Mouse (Mus musculus) T-cell, adult 2 months (primary cell): ENCODE data around the gene Pde4a.

ENCODE experiments used
- DNase-seq: peaks from one replicate; pipeline ENCODE4 v3.0.0; 2022; ENCODE audit warnings: low spot score

Pde4a gene

DNA sequence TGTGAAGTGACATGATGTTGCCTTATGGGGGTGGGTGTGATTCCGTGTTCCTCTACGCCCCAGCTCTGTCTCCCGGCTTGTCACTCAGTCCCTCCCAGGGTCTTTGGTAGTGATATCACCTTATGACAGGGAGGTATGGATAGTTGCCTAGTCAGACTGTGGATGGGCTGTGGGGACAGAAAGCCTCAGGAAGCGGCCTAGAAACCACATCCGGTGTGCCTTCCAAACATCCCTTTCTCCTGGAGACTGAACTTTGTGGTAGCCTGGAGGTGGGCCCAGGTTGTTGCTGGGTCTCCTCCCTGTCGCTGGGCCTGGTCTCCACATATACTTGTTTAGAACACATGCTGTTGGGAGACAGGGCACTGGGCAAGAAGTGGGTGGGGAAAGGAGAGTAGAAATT, 17.9 kb downstream of the Pde4a start:
- no peak for DNase-seq

DNA sequence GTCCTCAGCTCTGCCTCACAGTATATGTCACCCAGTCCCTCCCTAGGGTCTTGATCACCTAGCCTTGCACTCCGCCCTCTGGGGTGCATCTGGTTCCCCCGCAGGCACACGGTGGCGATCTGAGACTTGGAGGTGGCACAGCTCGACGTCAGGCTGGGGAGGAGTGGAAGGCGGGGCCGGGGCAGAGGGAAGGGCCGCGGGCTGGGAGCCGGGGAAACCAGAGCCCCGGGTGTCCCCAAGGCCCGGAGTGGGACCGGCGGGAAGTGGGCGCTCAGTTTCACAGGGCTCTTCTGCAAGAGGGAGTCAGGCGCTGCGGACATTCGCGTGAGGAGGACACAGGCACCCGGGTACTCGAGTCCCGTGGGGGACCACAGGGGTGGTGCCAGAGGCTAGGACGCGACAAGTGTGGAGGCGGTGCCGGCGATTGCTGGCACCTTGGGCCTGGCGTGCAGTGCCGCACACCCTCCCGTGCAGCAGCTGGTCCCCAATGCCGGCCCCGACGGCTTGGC, 18.4 kb downstream of the Pde4a start:
- peak; percentile 59 for DNase-seq

DNA sequence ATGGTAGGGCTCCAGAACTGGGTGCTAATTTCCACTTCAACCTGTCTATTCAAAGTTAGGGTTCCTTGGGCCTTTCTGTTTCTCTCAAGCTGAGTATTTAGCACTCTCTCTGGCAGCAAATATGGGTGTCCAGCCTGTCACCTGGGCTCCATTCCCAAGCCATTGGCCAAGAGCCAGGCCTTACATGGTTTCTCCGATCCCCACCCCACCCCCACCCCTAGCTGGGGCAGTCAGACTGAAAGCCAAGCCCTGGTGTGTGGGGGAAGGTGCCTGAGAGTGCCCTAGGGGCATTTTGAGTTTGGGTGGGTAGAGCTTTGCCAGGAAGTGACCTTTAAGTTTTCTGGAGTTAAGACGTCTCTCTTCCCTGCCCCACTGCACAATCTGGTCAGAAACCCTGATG, 19.2 kb downstream of the Pde4a start:
- DNase-seq: no peak

DNA sequence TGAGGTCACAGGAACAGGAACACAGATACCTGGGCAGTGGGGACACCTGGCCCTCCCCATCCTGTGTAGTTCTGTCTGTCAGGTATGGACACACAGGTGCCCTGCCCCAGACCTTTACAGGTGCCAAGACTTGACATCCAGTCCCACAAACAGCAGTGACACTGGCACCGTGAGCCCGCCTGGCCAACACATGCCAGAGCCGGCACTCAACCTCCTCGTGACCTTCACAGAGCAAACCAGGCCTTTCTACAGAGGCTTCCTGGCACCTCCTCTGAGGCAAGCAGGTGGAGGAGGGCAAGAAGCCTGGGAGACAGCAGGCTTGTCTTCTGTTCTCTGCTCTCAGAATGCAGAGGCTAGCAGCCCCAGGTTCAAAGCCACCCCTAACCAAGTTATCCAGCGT, 19.9 kb downstream of the Pde4a start:
- no peak for DNase-seq

DNA sequence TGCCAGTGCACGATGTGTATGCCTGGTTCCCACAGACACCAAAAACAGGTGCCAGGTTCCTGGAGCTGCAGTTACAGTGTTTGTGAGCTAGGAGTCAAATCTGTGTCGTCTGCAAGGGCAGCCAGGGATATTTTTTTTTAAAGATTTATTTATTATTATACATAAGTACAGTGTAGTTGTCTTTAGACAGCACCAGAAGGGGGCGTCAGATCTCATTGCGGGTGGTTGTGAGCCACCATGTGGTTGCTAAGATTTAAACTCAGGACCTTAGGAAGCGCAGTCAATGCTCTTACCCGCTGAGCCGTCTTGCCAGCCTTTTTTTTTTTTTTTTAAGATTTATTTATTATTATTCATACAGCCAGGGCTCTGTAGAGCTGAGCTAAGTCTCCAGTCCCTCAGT, 24.4 kb downstream of the Pde4a start:
- DNase-seq: peak; percentile 51

DNA sequence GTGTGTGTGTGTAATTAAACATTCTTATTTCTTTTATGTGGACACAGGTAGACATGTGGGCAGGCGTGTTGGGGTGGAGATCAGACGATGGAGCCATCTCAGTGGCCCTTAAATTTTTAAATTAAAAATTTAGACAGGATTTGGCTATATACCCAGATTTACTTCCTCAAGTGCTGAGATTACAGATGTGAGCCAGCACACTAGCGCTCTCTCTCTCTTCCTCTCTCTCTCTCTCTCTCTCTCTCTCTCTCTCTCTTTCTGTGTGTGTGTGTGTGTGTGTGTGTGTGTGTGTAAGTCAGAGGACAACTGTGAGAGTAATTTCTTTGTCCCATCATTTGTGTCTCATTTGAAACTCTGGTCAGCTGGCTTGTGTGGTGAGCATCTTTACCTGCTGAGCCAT, 25.2 kb downstream of the Pde4a start:
- no peak for DNase-seq

DNA sequence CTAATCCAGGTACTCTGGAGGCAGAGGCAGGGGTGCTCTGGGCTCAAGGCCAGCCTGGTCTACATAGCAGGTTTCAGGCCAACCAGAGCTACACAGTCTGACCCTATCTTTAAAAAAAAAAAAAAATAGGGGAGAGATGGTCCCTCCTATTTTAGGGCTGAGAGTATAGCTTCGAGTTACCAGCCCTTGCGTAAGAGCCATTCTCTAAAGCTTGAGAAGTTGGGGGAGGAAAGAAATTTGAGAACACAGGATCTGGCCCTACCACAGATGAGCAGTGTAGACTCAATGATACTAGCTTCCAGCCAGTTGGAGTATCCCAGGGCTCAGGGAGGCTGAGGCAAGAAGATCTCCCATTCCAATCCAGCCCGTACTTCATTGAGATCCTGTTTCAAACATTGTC, 28.3 kb downstream of the Pde4a start:
- no peak for DNase-seq

DNA sequence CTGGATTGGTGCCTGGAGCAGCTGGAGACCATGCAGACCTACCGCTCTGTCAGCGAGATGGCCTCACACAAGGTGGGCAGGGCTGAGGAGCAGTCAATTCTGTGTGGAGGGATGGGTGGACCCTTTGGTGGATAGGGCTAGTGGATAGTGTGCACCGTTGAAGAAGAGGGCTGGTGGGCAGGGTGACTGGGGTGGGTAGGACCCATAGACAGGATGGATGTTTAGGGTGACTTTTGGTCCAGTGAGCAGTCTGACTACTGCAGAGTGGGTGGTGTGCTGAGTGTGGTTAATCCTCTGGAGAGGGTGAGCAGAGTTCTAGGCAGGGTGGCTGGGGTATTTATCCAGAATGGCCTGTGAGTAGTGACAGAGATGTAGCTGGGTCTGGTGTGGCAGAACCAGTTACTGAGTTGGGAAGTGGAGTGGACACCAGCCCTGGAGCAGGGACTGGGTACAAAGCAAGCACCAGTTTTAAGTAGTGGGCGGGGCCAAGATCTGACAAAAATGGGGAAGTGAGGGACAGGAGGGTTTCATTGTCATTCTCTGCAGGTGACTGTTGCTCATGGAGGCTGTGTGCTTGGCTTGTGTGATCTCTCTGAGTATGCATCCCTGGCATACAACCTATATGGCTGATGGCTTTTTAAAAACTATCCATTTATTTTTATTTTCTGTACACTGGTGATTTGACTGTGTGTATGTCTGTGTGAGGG, 29.4 kb downstream of the Pde4a start:
- DNase-seq: no peak

DNA sequence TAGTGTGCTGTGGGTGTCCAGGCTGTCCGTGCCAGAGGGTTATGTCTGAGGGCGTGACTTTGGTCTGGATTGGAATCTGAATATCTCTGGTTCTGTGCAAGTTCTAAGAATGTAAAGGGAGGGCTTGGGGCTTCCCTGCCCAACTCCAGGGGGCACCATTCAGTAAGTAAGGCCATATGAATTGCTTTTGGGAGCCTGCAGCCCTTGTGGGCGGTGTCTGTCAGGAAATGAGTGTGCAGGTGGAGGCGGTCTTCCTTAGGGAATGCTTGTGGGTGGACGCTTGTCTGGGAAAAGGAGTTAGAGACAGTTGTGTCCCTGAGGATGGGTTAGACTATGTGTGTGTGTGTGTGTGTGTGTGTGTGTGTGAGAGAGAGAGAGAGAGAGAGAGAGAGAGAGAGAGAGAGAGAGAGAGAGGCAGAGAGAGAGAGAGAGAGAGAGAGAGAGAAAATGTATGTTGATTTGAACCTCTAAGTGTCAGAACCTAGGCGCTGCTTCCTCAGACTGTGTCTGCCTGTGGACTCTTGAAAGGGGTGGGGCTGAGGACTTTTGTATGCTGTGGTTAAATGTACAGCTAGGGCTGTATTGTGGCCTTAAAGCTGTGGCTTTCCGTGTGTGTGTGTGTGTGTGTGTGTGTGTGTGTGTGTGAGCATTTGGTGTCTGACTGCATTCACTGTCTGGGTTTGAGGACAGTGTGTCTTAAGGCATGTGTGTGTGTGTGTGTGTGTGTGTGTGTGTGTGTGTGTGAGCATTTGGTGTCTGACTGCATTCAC, 30.4 kb downstream of the Pde4a start:
- peak; percentile 57 for DNase-seq

DNA sequence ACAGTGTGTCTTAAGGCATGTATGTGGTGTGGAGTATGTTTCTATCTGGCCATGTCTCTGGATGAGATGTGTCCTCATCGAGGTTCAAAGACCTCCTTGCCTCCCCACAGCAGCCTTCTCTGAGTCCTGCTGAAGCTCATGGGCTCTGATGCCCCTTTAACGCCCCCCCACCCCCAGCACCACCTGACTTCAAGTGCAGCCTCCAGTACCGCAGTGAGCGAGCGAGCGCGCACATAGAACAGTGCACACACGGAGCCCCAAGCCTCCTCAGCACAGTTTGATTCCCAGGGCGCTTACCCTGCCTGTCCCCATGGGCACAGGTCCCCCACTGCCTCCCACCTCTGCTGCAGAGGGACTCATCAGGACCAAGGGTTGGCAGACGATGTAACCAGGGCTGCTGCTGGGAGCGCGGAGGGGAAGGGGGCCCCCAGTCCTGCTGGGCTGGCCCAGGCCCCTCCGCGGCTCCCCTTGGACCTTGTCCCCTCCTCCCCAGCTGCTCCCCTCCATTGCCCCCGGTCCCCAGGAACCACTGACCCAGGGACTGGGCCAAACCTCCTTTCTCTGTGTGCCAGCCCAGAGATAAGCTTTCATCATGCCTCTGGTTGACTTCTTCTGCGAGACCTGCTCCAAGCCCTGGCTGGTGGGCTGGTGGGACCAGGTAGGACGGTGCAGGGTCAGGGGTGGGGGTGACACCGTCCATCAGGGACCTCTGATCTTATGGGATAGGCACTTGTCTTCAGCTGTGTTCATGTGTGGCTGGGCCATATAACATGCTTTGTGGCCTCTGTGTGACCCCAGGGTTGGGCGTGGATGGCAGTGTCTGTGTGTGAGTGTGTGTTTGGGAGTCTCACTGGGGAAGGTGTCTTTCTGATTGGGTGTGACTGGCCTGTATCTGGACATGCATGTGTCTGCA, 31.3 kb downstream of the Pde4a start:
- DNase-seq: no peak

DNA sequence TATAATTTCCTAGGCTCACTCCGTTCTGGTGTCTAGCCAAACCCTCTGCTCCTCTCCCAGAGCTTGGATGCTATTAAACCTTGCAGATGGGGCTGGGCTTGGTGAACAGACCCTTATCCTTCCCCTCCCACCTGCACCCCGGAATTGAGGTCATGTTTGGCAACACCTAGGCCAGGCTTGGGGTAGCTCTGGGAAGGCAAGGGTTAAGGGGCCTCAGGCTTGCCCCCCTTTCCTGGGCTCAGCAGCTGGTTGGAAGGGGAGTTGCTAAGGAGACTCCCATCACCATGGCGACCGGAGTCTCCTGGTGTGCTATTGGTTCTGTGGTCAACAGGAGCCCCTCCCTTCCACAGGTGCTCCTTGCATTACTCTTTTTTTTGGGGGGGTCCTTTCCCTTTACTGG, 32.5 kb downstream of the Pde4a start:
- no peak for DNase-seq

DNA sequence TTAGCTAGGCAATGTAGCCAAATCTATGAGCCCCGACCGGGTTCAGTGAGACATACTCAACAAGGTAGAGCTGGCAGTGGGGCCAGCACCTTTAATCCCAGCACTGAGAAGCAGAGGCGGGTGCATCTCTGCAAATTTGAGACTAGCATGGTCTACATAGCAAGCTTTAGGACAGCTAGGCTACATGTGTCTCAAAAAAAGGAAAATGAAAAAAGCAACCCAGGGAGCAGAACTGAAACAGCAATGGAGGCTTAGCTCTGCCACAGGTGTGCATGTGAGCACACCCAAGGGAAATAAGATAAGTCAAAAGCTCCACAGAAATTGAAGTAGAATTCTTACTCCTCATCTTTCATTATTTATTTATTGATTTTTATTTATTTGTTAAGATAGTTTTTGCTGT, 33.4 kb downstream of the Pde4a start:
- no peak for DNase-seq

DNA sequence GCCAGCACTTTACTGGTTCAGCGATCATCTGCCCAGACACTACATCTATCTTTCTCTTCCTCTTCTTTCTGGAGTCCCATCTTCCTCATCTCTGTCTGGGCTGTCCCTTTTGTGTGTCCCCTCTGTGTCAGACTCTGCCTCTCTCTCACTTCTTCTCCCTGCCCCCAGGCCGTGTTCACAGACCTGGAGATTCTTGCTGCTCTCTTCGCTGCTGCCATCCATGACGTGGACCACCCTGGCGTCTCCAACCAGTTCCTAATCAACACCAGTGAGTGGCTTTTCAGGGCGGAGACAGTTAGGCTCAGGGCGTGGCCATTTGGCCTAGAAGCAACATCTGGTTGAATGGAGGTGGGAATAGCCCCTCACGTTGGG, 38.6 kb downstream of the Pde4a start:
- no peak for DNase-seq

DNA sequence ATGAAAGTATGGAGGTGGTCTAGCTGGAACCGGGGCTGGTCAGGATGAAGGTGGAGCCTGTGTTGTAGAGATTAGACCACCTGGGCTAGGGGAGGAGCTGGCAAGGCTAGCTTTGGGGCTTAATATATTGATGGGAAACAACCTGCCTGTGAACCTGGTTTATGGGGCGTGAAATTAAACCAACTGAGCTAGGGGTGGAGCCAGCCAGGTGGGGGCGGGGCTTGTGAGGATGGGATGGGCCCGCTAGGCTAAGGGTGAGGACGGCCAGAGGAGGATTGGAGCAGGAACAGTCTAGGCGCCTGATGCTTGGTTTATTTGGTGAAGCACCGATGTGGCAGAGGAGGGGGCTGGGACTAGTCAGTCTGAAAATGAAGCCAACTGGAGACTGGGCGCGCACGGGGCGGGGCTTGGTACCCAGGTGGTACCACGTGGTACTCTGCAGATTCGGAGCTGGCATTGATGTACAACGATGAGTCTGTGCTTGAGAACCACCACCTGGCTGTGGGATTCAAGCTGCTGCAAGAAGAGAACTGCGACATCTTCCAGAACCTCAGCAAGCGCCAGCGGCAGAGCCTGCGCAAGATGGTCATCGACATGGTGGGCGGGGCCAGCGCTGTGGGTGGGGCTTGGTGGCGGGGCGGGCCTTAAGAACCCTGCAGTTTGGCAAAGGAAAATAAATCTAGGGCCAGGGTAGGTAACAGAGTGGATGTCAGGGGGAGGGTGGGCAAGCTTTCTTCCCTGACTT, 39.2 kb downstream of the Pde4a start:
- no peak for DNase-seq

DNA sequence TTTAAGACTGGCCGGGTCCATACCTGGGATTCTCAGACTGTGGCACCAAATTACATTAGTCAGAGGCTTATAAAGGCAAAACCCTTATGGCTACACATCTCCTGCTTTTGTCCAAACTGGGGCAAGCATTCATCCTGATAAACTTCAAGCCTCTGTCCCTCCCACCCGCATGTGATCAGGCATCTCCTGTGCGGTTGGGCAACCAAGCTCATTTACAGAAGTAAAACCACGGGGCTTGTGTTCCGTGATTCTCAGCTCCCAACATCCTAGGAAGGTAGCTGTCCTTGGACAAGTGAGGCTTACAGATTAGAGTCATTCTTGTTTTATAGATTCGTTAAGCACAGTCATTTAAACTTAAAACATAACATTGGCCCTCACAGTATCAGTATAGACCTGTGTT, 41.3 kb downstream of the Pde4a start:
- DNase-seq: no peak

DNA sequence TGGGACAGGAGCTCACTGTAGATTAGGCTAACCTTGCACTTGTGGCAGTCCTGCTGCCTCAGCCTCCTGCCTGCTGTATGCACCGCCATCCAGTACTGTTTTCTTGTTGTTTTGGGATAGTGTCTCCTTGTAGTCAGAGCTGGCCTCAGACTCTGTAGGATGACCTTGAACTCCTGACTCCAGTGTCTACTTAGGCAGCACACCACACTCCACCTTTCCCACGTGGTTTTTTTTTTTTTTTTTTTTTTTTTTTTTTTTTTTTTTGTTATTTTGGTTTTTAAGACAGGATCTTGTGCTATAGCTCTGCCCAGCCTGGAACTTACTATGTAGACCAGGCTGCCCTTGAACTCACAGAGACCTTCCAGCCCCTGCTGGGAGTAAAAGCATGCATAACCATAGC, 43.1 kb downstream of the Pde4a start:
- DNase-seq: no peak

DNA sequence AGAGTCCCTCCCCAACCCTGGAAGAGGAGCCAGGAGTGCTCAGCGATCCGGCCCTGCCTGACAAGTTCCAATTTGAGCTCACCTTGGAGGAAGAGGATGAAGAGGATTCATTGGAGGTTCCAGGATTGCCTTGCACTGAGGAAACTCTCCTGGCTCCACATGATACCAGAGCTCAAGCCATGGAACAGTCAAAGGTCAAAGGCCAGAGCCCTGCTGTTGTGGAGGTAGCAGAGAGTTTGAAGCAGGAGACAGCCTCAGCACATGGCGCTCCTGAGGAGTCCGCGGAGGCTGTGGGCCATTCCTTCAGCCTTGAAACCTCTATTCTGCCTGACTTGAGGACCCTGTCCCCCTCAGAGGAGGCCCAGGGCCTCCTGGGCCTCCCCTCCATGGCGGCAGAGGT, 45.3 kb downstream of the Pde4a start:
- DNase-seq: no peak

DNA sequence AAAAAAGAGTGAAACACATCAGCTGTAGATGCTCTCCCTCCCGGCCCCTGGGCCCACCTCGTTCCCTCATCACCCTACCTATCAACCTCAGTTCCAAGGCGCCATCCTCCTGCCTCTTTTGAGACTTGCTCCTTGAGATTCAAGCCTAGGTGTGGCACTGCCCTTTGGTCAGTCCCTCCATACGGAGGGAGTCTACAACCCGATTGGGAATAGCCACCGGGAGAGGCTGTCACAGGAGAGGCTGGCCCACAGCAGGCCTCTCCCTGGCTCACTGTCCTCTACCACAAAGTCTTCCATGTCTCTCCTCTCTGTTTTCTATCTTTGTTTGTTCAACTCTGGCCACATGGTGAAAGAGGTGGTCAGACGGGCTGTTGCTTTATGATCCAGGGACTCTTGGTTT, 46.1 kb downstream of the Pde4a start:
- no peak for DNase-seq

DNA sequence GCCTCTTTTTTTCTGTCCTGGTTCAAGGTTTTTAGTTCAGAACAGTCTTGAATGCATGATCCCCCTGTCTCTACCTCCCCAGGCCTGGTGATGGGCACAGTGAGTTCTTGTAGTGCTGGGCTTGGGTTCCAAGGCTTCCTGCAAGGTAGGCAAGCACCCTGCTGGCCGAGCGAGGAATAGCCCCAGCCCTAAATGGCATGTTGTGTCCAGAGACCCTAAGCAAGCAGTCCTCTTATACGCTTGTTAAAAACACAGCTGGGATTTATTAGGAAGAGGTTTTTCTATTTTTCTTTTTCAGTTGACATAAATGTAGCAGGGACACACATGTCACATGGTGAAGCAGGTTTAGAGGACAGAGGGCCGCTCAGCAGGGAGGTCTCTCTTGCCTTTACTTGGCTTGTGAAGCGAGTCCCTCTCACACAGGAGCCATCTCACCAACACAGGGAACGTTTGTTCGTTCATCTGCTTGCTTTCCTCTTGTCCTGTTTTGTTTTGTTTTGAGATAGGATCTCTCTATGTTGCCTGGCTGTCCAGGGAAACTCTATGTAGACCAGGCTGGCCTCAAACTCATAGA, 48.2 kb downstream of the Pde4a start:
- DNase-seq: no peak

DNA sequence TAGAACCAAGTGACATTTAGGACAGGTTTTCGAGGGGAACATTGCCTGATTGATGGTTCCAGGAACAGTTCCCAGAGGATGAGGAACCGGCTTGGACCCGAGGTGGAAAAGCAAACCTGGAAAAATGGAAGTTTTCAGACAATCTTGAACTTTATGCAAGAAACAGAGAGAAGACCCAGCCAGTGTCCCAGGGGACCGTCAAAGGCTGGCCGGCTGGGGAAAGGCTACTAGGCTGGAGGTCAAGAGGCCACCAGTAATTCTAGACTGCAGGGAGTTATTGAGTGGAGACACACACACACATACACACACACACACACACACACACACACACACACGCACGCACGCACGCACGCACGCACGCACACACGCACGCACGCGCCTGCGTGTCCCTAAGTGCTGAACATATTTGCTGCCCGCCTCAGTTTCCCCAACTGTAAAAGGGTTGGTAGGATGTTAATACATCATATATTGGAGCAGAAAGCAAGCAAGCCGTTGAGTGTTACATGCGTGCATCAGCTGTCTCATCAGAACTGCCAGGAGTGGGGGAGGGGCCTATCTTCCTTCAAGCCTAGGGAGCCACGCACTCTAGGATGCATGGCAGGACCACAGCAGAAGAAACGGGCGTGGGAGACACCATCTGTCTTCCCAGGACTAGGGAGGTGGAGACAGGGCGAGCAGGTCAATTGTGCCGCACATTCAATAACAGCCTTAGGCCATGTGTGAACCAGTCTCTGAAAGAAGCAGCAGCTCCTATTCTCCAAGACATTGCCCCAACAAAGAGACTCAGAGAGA, 50.7 kb downstream of the Pde4a start:
- DNase-seq: no peak

DNA sequence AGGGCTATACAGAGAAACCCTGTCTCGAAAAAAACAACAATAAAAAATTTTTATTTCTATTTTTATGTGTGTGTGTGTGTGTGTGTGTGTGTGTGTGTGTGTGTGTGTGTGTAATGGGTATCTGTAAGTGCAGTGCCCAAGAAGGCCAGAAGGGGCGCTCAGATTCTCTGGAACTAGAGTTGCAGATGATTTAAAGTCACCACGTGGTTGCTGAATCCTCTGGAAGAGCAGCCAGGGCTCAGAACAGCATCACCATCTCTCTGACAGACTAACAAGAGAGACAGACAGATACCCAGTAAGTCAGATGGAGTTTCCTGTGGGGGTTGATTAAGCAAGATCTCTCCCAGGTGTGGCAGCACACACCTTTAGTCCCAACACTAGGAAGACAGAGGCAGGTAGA, 54.3 kb downstream of the Pde4a start:
- peak; percentile 34 for DNase-seq
